Mouse (Mus musculus): ENCODE results near the gene Tapbp.

The Tapbp gene

GRCm38 (mm10) chr17:33965082-33965845 lies 49.6 kb downstream of the Tapbp start:
- no peak for DNase-seq (ENCODE audit: low spot score in 2 of 2)

DNA sequence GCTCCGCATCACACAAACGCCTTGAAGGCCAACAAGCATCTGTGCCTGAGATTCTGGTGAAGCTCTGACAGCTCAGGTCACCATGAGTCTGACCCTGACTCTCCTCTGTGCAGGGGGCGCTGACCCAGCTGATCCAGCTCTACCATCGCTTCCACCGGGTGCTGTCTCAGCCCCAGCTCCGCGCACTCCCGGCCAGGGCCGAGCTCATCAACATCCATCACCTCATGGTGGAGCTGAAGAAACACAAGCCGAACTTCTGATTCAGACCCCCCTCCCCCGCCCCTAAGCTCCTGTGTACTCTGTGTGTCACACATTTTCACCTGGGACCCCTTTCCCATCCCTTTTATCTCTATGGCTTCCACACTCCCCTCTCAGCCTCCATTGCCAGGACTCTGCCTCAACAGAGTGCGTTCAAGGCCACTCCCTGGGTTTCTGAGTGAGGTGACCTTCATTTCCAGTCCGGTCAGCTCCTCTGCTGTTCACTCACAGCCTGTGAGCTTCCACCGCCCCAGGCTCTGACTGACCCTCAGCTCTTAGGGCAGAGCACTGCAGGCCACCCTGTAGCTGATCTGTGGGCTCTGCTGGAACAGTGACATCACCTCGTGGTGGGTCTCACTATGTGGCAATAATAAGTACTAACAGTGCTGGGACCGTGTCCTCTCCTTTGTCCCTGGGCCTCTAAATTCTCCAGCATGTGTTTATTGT lies 50.3 kb downstream of the Tapbp start:
- no peak for DNase-seq (ENCODE audit: low spot score in 2 of 2)

GRCm38 (mm10) chr17:33968489-33968888 lies 52.8 kb downstream of the Tapbp start:
- DNase-seq (ENCODE audit: low spot score in 2 of 2), result peak; percentile 66 to 77

- DNase-seq (ENCODE audit: low spot score in 2 of 2), result no peak
These were observed 53.2 kb downstream of the Tapbp start for GRCm38 (mm10) chr17:33968927-33969326.

DNA sequence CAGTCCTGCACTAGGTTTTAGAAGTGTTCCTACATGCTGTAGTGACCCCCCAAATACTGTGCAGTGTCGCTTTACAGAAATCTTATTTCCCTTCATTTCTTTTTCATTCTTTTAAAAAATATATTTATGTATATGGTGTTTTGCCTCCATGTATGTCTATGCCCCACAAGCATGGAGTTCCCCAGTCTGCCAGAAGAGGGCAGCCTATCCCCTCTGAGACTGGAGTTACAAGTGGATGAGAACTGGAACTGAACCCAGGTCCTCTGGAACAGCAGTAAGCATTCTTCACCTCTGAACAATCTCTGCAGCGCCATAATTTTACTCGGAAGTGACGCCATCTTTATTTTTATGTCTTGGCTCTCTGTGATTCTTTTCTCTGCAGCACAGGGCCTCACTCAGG lies 53.7 kb downstream of the Tapbp start:
- DNase-seq (ENCODE audit: low spot score in 2 of 2), result no peak

DNA sequence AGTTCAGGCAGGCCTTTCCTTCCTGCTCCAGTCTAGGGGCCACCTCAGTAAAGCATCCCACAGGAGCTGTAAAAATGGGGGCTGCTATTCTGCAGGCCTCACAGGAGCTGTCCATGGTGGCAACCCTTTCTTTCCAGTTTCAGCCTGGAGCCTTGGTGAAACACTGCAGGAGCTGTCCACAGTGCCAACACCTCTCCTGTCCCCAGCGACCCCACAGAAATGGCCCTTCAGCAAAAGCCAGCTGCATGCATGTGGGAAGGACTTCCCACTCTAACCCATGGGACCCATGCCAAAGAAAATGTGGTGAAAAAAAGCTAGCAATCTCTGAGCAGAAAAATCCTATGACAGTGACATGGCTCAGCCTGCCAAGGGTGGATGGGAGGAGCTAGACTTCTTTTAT lies 57.0 kb downstream of the Tapbp start:
- DNase-seq (ENCODE audit: low spot score in 2 of 2), result no peak

GRCm38 (mm10) chr17:33973572-33973971 lies 57.9 kb downstream of the Tapbp start:
- no peak for DNase-seq (ENCODE audit: low spot score in 2 of 2)

DNA sequence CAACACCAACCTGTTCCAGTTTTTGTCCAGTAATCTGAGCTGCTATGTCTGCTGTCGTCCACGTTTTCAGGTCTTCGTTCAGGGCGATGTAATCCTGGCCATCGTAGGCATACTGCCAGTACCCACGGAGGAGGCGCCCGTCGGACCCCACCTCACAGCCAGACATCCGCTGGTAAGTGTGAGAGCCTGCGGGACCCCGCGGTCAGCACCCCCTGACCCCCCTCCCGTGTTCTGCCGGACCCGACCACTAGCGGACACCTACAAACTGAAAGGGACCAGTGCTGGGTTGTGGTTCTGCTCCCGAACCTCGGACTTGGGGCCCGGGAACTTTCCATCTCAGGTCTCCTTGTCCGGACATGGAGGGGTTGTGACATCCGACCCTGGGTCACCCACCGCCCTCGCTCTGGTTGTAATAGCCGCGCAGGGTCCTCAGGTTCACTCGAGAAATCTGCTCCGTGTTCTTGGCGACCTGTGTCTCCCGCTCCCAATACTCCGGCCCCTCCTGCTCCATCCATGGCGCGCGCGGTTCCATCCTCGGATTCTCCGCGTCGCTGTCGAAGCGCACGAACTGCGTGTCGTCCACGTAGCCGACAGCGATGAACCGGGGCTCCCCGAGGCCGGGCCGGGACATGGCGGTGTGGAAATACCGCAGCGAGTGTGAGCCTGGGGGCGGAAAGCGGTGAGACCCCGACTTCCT lies 62.3 kb downstream of the Tapbp start:
- no peak for DNase-seq (ENCODE audit: low spot score in 2 of 2)

GRCm38 (mm10) chr17:33978631-33979031 lies 62.9 kb downstream of the Tapbp start:
- DNase-seq (ENCODE audit: low spot score in 2 of 2), result peak in 1 of 2 experiments; percentile 33
